Mouse (Mus musculus) olfactory bulb, adult 2 months (tissue): Measurements from ENCODE around the gene Gm3573. TPM values are rescaled to one million over a fixed set of nuclear protein-coding genes. Genes with fewer than 3 reads are reported as not detected.
"Not testable (repeated sequence)": the region's sequence is repeated elsewhere in the genome, so short reads cannot be mapped to it uniquely, and the experiment has no call there.

Experiments
- H3K27ac ChIP-seq: fragments of 200-500 bp; 2 replicates; pipeline ENCODE4 v1.5.1; 2012; ENCODE audit warnings: low read depth, low read length; ENCODE audit not compliant: insufficient read depth
- H3K4me1 ChIP-seq: fragments of 200-500 bp; 2 replicates; pipeline ENCODE4 v1.6.1; 2012; ENCODE audit warnings: low read length; ENCODE audit not compliant: control insufficient read depth, insufficient read depth
- H3K4me3 ChIP-seq: fragments of 200-500 bp; 2 replicates; pipeline ENCODE4 v1.5.1; 2012; ENCODE audit warnings: mild to moderate bottlenecking, low read depth, low read length, moderate library complexity; ENCODE audit not compliant: insufficient read depth
- WGBS: fragments of 180-500 bp; shearing (Covaris S2); methylation state at CpG from one replicate; pipeline ENCODE4 v1.1.7; 2018; 5-methylcytosine and 5-hydroxymethylcytosine counted together
- polyA plus RNA-seq: library from polyadenylated mRNA; stranded (reverse); fragments of >200 nt; gene quantifications from 2 replicates; pipeline ENCODE4 v1.2.4, GENCODE M21; 2012; ENCODE audit warnings: low replicate concordance; ENCODE audit not compliant: missing spikeins, insufficient read depth, insufficient read length

Gene Gm3573
- not detected in 2 replicates for polyA plus RNA-seq

GRCm38 (mm10) chr14:42190691-42191090 is at the start of gene Gm3573:
Gm3573 (minus strand) TSS chr14:42190791.
- H3K4me1 ChIP-seq, H3K27ac ChIP-seq, H3K4me3 ChIP-seq: not testable (repeated sequence)
- no CpG with 5 or more reads among the region's 1 CpGs for WGBS

GRCm38 (mm10) chr14:42216766-42217537 is 26.4 kb upstream of the Gm3573 start:
- not testable (repeated sequence) for H3K4me3 ChIP-seq, H3K4me1 ChIP-seq, H3K27ac ChIP-seq
- WGBS, result 70% methylated on average over 8 of the region's 10 CpGs

GRCm38 (mm10) chr14:42183936-42184335 is 6.7 kb downstream of the Gm3573 start:
- not testable (repeated sequence) for H3K4me3 ChIP-seq, H3K4me1 ChIP-seq, H3K27ac ChIP-seq
- 85% methylated on average over 3 of the region's 3 CpGs for WGBS

GRCm38 (mm10) chr14:42162522-42162921 is 28.1 kb downstream of the Gm3573 start, which contains the start of gene Gm17027:
Gm17027 (minus strand) TSS chr14:42162622.
- H3K27ac ChIP-seq, H3K4me3 ChIP-seq, H3K4me1 ChIP-seq: not testable (repeated sequence)
- 91% methylated on average over 2 of the region's 2 CpGs for WGBS

Other genes with a start within 250 kb of the Gm3573 start
- not detected in 2 replicates for gene 1700024B05Rik, start 246.8 kb downstream of the Gm3573 start, polyA plus RNA-seq
- not detected in 2 replicates for gene Gm6401, start 222.9 kb downstream of the Gm3573 start, polyA plus RNA-seq
- gene Gm3543, start 207.5 kb downstream of the Gm3573 start, polyA plus RNA-seq, result not detected in 2 replicates
- gene Gm7951, start 73.4 kb downstream of the Gm3573 start, polyA plus RNA-seq, result not detected in 2 replicates
- not detected in 2 replicates for gene Gm17027, start 28.2 kb downstream of the Gm3573 start, polyA plus RNA-seq
- not detected in 2 replicates for gene Gm17026, start 69.3 kb upstream of the Gm3573 start, polyA plus RNA-seq
- not detected in 2 replicates for gene Gm9611, start 106.6 kb upstream of the Gm3573 start, polyA plus RNA-seq
- not detected in 2 replicates for gene Gm7995, start 119.4 kb upstream of the Gm3573 start, polyA plus RNA-seq
- not detected in 2 replicates for gene Gm8005, start 248.9 kb upstream of the Gm3573 start, polyA plus RNA-seq